Mouse (Mus musculus): ENCODE data around the gene Lrba. TPM values are rescaled to one million over a fixed set of nuclear protein-coding genes. Genes with fewer than 3 reads are reported as not detected.

Lrba gene
- polyA plus RNA-seq, 1 experiment from 2014 or later = 11.4 TPM

DNA sequence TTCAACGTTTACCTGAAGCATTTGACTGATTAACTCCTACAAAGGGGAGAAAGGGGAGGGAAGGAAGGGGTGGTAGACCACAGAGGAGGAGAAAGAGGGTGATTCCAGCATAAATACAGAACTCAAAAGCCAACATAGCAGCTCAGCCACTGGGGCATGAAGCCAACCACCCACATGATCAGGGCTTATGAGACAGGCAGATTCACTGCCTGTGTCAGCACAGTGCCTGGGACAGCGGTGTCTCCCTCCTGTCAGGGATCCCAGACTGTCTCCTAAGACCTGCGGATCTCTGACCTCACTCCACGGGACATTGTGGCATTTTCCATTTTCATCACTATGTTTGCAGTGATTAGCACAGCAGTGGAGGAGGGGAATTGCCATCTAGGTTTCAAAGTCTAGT is 568.8 kb downstream of the Lrba start:
- no peak overlapping the region for H3K9ac ChIP-seq
- no peak for ATAC-seq (ENCODE audit: low FRiP score)
- H3K4me3 ChIP-seq (replicated peaks; ENCODE audit: low read length) = no peak overlapping the region
- no peaks in the 10 kb centered on the region for H3K27me3 ChIP-seq (ENCODE audit: control insufficient read depth, insufficient read depth, low read length)
- H3K4me1 ChIP-seq (replicated peaks; ENCODE audit: control insufficient read depth, insufficient read depth, low read length) = peaks cover 4% of the 10 kb centered on the region; the same call in 1 of the 2 replicates
- WGBS = 79% methylated on average over 4 of the region's 4 CpGs
- peaks cover 66% of the 10 kb centered on the region for H3K36me3 ChIP-seq (replicated peaks; ENCODE audit: control insufficient read depth, insufficient read depth)
- DNase-seq (ENCODE audit: low spot score) = no peak
- no peaks in the 10 kb centered on the region for H3K9me3 ChIP-seq (ENCODE audit: control insufficient read depth, low read length)
- H3K4me2 ChIP-seq (replicated peaks) = no peak overlapping the region
- peak overlapping the region; percentile 51; the same call in 1 of the 2 replicates for H3K27ac ChIP-seq

DNA sequence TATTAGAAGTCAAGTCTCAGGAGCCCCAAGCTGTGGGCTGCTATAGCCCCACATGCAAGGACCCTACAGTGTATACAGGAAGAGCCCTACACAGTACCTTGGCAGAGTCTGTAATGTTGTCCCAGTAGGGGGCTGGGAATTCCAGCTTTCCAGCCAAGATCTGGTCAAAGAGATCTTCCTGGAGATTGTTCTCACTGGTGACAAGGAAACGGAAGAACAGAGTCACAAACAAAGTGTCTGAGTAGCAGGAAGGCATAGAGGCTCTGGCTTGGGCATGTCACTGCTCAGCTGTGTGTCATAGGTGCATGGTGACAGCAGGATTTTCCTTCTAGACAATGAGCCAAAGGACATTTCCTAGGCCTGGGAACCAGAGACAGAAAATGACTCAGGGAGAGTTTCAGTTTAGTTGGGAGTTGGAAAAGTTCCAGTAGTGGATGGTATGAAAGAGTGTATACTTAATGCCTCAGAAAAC is 569.3 kb downstream of the Lrba start:
- Histone ChIP-seq H3K4me3 (replicated peaks; ENCODE audit: low read length) (no peak overlapping the region), H3K27ac (peak overlapping the region; percentile 51), H3K9me3 (ENCODE audit: control insufficient read depth, low read length) (no peaks in the 10 kb centered on the region), H3K4me2 (replicated peaks) (no peak overlapping the region), H3K9ac (no peak overlapping the region), H3K4me1 (replicated peaks; ENCODE audit: control insufficient read depth, insufficient read depth, low read length) (peaks cover 4% of the 10 kb centered on the region; the same call in 1 of the 2 replicates), H3K36me3 (replicated peaks; ENCODE audit: control insufficient read depth, insufficient read depth) (peaks cover 68% of the 10 kb centered on the region), H3K27me3 (ENCODE audit: control insufficient read depth, insufficient read depth, low read length) (no peaks in the 10 kb centered on the region)
- ATAC-seq (ENCODE audit: low FRiP score) = peak; percentile 41; the same call in 1 of the 2 replicates
- WGBS = 43% methylated on average over 1 of the region's 1 CpGs
- no peak for DNase-seq (ENCODE audit: low spot score)

DNA sequence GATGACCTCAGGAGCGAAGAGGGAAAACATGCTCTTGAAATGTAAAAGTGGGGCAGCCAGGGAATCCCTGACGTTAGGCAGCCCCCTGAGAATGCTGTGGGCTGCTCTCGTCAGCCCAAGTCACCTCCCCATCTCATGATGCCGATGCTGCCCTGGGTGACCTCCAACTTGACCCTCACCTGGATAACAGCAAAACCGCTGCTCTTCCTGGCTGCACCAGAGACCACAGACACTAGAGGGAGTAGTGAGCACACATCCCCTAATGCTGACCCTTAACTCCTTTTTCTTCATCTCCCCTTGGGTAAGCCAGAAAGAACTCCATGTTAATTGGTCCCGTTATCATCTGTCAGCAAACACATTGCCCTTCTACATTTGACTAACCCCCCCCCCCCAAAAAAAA is 572.2 kb downstream of the Lrba start:
- Histone ChIP-seq H3K9ac (no peak overlapping the region), H3K4me3 (replicated peaks; ENCODE audit: low read length) (no peak overlapping the region), H3K9me3 (ENCODE audit: control insufficient read depth, low read length) (no peaks in the 10 kb centered on the region), H3K4me2 (replicated peaks) (no peak overlapping the region), H3K4me1 (replicated peaks; ENCODE audit: control insufficient read depth, insufficient read depth, low read length) (peaks cover 11% of the 10 kb centered on the region), H3K36me3 (replicated peaks; ENCODE audit: control insufficient read depth, insufficient read depth) (peaks cover 72% of the 10 kb centered on the region), H3K27me3 (ENCODE audit: control insufficient read depth, insufficient read depth, low read length) (no peaks in the 10 kb centered on the region), H3K27ac (no peak overlapping the region)
- ATAC-seq (ENCODE audit: low FRiP score) (no peak), DNase-seq (ENCODE audit: low spot score) (no peak)
- 49% methylated on average over 6 of the region's 6 CpGs for WGBS

DNA sequence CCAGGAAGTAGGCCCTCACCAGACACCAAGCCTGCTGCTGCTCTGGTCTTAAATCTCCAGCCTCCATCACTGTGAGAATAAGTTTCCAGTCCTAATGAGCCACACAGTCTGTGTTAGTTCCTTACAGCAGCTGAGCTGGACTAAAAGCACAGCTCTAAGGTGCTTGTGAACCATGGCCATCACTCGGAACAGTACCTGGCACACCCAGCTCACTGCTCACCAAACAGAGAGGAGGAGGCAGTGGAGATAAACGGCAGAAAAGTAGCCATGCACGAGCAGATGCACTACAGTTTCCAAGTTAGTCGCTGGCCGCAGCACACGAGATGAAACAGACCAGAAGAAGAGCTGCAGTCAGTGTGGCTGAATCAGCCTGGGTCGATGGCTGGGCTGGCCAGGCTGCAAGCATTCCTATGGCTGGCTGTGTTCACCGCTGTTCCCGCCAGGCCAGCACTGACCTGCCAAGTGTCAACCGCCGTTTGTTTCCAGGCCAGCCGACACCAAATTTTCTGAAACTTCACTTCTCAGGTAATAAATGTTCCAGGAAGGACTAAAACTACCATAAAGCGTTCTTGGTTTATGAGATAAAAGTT is 573.5 kb downstream of the Lrba start:
- WGBS = 87% methylated on average over 13 of the region's 13 CpGs
- Histone ChIP-seq H3K9me3 (ENCODE audit: control insufficient read depth, low read length) (no peaks in the 10 kb centered on the region), H3K4me3 (replicated peaks; ENCODE audit: low read length) (no peak overlapping the region), H3K4me2 (replicated peaks) (no peak overlapping the region), H3K27me3 (ENCODE audit: control insufficient read depth, insufficient read depth, low read length) (no peaks in the 10 kb centered on the region), H3K4me1 (replicated peaks; ENCODE audit: control insufficient read depth, insufficient read depth, low read length) (peaks cover 15% of the 10 kb centered on the region), H3K27ac (no peak overlapping the region), H3K9ac (no peak overlapping the region), H3K36me3 (replicated peaks; ENCODE audit: control insufficient read depth, insufficient read depth) (peaks cover 69% of the 10 kb centered on the region)
- DNase-seq (ENCODE audit: low spot score) = no peak
- ATAC-seq (ENCODE audit: low FRiP score) = no peak

DNA sequence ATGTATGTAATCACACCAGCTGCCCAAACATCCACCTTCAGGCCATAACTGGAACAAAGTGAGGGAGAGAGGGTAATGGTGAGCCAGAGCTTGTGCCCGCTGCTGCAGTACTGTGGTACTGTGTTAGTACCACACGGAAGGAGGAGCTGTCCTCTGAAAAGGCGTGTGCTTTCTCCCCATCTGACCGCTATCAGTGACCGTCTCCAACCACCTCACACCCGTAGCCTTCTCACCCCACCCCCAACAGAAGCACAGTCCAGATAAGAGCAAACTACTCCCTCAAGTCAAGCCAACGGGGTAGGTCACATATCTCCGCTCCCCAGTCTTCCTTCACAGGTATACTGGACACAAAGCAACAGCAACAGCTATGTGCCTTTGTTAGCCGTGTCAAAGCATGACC is 574.6 kb downstream of the Lrba start:
- no peak overlapping the region for H3K9ac ChIP-seq
- H3K27ac ChIP-seq = no peak overlapping the region
- no peak overlapping the region for H3K4me2 ChIP-seq (replicated peaks)
- H3K27me3 ChIP-seq (ENCODE audit: control insufficient read depth, insufficient read depth, low read length) = no peaks in the 10 kb centered on the region
- peaks cover 61% of the 10 kb centered on the region for H3K36me3 ChIP-seq (replicated peaks; ENCODE audit: control insufficient read depth, insufficient read depth)
- no peak overlapping the region for H3K4me3 ChIP-seq (replicated peaks; ENCODE audit: low read length)
- no peak for ATAC-seq (ENCODE audit: low FRiP score)
- peaks cover 15% of the 10 kb centered on the region for H3K4me1 ChIP-seq (replicated peaks; ENCODE audit: control insufficient read depth, insufficient read depth, low read length)
- no peak for DNase-seq (ENCODE audit: low spot score)
- H3K9me3 ChIP-seq (ENCODE audit: control insufficient read depth, low read length) = no peaks in the 10 kb centered on the region
- WGBS = 92% methylated on average over 9 of the region's 9 CpGs

DNA sequence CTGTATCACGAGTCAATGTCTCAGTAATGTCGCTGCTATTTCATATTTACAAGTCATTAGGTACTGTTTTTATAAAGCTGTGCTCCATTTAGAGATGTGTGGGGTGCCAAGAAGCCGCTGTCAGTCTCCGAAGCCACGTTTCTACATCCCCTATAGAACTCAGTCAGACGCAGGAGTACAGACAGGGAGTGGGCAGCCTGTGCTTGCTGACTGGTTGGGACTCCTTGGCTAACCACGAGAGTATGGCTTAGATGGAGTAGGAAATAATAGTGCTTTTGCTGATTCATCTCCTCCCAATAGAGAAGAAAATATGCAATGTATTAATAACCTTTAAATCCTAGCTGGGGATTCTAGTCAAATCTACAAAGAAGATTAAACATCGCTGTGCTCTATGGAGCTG is 576.4 kb downstream of the Lrba start:
- 84% methylated on average over 8 of the region's 8 CpGs for WGBS
- no peaks in the 10 kb centered on the region for H3K9me3 ChIP-seq (ENCODE audit: control insufficient read depth, low read length)

DNA sequence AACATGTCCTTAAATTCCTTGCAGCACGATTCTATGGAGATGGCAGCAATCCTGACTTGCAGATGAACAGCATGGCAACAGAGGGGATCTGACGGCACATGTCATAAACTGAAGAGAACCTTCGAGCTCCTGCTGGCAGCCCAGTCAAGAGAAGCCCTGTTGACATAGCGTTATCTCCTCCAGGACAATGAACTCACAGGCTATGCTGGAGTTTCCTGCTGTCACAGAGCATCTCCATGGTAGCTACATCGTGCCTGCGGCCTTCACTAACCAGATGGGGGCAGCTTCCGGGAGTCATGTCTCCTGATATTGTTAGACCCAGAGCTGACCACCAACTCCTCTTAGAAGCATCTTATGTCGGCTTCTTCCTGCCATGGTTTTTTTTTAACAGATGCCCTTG is 578.3 kb downstream of the Lrba start:
- Histone ChIP-seq H3K9ac (no peak overlapping the region), H3K36me3 (replicated peaks; ENCODE audit: control insufficient read depth, insufficient read depth) (peaks cover 60% of the 10 kb centered on the region), H3K9me3 (ENCODE audit: control insufficient read depth, low read length) (no peaks in the 10 kb centered on the region), H3K4me3 (replicated peaks; ENCODE audit: low read length) (no peak overlapping the region), H3K4me1 (replicated peaks; ENCODE audit: control insufficient read depth, insufficient read depth, low read length) (peaks cover 15% of the 10 kb centered on the region), H3K27me3 (ENCODE audit: control insufficient read depth, insufficient read depth, low read length) (no peaks in the 10 kb centered on the region), H3K4me2 (replicated peaks) (no peak overlapping the region), H3K27ac (0 out of 2 replicates have a peak overlapping the region, but pooled peaks have one; percentile 9)
- no peak for DNase-seq (ENCODE audit: low spot score)
- no peak for ATAC-seq (ENCODE audit: low FRiP score)
- 49% methylated on average over 8 of the region's 8 CpGs for WGBS

More for the DNA sequence above, 576.4 kb downstream of the Lrba start:
- DNase-seq (ENCODE audit: low spot score) = no peak
- Histone ChIP-seq H3K4me3 (replicated peaks; ENCODE audit: low read length) (no peak overlapping the region), H3K4me2 (replicated peaks) (no peak overlapping the region), H3K4me1 (replicated peaks; ENCODE audit: control insufficient read depth, insufficient read depth, low read length) (peaks cover 15% of the 10 kb centered on the region), H3K9ac (no peak overlapping the region), H3K27me3 (ENCODE audit: control insufficient read depth, insufficient read depth, low read length) (no peaks in the 10 kb centered on the region), H3K27ac (peak overlapping the region; percentile 47), H3K36me3 (replicated peaks; ENCODE audit: control insufficient read depth, insufficient read depth) (peaks cover 68% of the 10 kb centered on the region)
- ATAC-seq (ENCODE audit: low FRiP score) = no peak

DNA sequence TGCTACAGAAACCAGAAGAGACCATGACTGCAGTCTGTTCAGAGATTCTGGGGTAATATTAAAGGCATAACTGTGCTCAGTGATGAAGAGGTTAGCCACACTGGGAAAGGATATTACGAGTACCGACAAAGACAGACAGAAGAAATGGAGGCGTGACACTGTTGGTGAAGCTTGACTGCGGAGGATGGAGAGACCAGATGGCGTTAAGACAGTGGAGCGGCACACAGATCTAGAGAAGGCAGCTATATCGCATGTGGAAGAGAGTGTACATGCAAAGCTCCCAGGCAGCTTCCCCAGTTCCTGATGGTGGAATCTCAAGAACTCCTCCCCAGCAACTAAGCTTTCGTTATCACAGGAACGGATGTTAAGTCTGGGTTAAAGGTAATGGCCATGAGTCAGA is 579.8 kb downstream of the Lrba start:
- no peaks in the 10 kb centered on the region for H3K9me3 ChIP-seq (ENCODE audit: control insufficient read depth, low read length)
- no peak overlapping the region for H3K4me3 ChIP-seq (replicated peaks; ENCODE audit: low read length)
- no peak overlapping the region for H3K4me2 ChIP-seq (replicated peaks)
- WGBS = 87% methylated on average over 9 of the region's 9 CpGs
- DNase-seq (ENCODE audit: low spot score) = no peak
- 0 out of 2 replicates have a peak overlapping the region, but pooled peaks have one; percentile 5 for H3K27ac ChIP-seq
- no peak overlapping the region for H3K9ac ChIP-seq
- H3K27me3 ChIP-seq (ENCODE audit: control insufficient read depth, insufficient read depth, low read length) = no peaks in the 10 kb centered on the region
- no peak for ATAC-seq (ENCODE audit: low FRiP score)
- peaks cover 15% of the 10 kb centered on the region for H3K4me1 ChIP-seq (replicated peaks; ENCODE audit: control insufficient read depth, insufficient read depth, low read length)
- H3K36me3 ChIP-seq (replicated peaks; ENCODE audit: control insufficient read depth, insufficient read depth) = peaks cover 47% of the 10 kb centered on the region

DNA sequence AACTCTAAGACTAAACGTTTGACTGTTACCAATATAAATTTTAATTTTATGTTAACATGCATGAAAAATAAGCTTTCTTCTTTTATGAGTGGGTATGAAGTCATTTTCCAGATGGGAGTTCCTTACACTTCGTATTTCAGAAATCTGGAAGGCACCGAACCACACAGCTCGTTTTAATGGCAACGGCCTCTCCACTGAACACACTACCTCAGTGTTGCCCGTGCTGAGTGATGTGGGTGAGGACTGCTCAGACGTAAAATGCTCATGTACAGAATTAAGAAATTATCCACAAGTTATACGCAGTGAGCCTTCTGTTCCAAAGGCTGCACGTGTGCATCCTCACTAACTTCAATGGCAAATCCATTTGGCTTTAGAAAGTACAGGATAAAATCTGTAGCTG is 582.4 kb downstream of the Lrba start:
- Histone ChIP-seq H3K9ac (no peak overlapping the region), H3K4me2 (replicated peaks) (no peak overlapping the region), H3K4me3 (replicated peaks; ENCODE audit: low read length) (no peak overlapping the region), H3K4me1 (replicated peaks; ENCODE audit: control insufficient read depth, insufficient read depth, low read length) (peaks cover 3% of the 10 kb centered on the region; the same call in 1 of the 2 replicates), H3K27me3 (ENCODE audit: control insufficient read depth, insufficient read depth, low read length) (no peaks in the 10 kb centered on the region), H3K27ac (no peak overlapping the region), H3K36me3 (replicated peaks; ENCODE audit: control insufficient read depth, insufficient read depth) (peaks cover 35% of the 10 kb centered on the region), H3K9me3 (ENCODE audit: control insufficient read depth, low read length) (no peaks in the 10 kb centered on the region)
- DNase-seq (ENCODE audit: low spot score) (no peak), ATAC-seq (ENCODE audit: low FRiP score) (no peak)
- WGBS = 94% methylated on average over 9 of the region's 9 CpGs

All from hindbrain, embryonic 14.5 days (tissue).